Mouse (Mus musculus) embryo, embryonic 9.5 days (tissue): Measurements from ENCODE around the gene Tubgcp5.

Source experiments
- DNase-seq: peaks from one replicate; pipeline ENCODE4 v3.0.0-alpha.2; 2017; ENCODE audit errors: extremely low spot score

Gene Tubgcp5

DNA sequence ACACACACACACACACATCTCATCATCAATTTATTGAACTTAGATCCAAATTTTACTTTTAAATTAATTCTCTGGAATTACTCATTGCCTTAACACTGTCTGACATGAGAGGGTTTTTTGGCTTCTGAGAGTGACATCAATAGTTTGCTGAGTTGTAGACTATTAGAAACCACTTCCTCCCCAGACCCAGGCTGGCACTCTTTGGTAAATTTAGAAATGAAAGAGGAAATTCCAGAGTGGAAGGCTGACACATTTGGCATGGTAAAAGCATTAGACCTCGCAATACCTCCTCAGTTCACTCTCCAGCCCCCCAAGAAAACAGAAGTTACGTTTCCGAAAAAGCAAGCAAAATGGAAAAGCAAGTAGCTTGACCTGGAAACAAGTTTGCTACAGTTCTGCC, 58.8 kb downstream of the Tubgcp5 start:
- no peak for DNase-seq

- DNase-seq: no peak
Observed at GRCm38 (mm10) chr7:55855597-55855996, 61.6 kb downstream of the Tubgcp5 start.

GRCm38 (mm10) chr7:55856741-55857140, 62.8 kb downstream of the Tubgcp5 start:
- no peak for DNase-seq

- DNase-seq: no peak
Observed at GRCm38 (mm10) chr7:55857729-55858128, 63.8 kb downstream of the Tubgcp5 start.

DNA sequence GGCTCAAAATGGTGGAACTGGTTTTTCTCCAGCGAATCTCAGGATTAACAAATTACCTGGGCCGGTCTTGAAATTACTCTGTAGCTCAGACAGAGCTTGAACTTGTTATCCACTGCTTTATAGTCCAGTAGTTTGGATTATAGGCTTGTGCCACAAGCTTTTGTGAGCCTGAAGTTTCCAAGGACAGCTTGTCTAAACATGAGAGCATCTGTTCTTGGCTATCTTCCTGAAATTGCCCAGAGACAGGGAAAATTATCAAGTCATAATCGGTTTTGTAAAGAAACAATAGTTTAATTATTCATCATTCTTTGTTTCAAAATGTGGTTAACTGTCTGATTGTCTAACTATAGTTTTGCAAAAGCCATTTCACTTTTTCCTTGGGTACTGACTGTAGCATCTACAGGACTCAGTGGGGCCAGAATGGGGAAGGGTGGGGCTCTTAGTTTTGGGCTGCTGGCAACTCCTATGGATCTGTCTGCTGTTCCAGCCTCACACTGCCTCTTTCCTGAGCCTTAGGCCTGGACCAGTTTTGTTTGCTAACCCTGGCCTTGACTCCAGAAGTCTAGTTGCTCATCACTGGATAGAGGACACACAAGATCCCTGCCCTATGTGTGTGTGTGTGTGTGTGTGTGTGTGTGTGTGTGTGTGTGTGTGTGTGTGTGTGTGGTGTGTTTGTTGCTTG, 65.0 kb downstream of the Tubgcp5 start:
- DNase-seq: no peak

GRCm38 (mm10) chr7:55859518-55859872, 65.5 kb downstream of the Tubgcp5 start:
- DNase-seq: no peak

GRCm38 (mm10) chr7:55859956-55860355, 66.0 kb downstream of the Tubgcp5 start:
- no peak for DNase-seq

DNA sequence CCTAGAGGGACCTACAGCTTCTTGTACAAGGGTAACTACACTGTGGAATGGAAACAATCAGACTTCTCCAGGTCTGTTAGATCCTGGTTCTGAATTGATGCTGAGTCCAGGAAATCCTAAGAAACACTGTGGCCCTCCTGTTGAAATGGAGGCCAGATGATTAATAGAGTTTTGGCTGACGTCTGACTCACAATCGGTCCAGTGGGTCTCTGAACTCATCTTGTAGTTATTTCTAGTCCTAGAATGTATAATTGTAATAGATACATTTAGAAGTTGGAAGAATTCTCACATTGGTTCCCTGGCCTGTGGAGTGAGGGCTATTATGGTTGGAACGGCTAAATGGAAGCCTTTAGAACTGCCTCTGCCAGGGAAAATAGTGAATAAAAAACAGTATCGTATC, 67.2 kb downstream of the Tubgcp5 start:
- DNase-seq: no peak

- DNase-seq: no peak
Observed at GRCm38 (mm10) chr7:55865044-55865443, 71.1 kb downstream of the Tubgcp5 start.

DNA sequence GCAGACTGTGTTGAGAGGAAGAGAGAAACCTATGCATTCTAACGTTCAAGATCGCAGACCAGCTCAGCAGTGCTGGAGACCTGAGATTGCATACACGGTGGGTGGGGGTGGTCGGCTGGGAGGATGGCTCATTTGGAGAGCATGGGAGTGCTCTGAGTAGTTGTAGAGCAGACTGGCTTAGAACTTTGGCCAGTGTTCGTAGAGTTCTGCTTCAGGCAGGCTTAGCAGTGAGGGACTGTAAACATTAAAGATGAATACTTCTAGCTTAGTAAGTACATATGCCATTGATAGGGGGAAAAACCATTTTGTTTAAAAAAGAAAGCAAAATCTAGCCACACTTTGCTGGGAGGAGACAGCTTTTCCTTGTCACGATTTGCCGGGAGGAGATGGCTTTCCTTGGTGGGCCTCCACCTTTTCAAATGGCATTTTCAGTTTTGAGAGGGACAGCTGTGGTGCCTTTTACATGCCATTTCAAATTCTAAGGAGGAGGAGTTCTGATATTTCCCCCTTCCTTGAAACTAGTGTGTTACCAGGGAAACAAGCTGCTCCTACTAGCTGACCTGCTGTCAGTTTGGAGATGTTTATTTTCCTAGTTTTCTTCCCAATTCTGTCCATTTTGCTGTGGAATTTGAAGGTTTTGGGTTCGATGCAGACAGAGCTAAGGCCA, 71.9 kb downstream of the Tubgcp5 start:
- DNase-seq: no peak

DNA sequence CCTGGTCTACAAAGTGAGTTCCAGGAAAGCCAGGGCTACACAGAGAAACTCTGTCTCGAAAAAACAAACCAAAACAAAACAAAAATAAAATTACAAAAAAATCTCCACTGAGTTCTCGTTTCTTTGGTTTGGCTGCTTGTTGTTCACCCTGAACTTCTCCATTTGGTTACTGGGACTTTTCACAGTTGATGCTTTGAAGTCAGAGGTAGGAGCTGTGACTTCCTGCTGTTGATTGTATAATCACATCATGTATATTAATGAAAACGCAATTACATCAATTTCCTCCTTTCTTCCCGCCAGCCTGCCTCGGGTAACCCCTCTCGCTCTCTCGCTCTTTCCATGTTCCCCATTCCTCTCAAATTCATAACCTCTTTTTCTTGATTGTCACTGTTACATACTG, 74.3 kb downstream of the Tubgcp5 start:
- no peak for DNase-seq

DNA sequence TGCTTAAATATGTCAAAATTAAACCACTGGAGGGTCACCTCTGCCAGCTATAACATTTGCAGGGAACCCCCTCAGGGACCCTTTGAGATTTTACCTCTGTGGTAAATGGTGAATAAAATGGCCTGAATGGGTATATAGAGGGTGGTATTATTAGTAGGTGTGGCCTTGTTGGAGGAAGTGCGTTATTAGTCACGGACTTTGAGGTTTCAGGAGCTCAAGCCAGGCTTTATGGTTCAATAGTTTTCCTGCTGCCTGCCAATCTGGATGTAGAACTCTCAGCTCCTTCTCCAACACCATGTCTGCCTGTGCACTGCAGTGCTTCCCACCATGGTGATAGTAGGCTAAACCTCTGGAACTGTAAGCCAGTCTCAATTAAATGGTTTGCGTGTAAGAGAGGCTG, 75.3 kb downstream of the Tubgcp5 start:
- DNase-seq: no peak

DNA sequence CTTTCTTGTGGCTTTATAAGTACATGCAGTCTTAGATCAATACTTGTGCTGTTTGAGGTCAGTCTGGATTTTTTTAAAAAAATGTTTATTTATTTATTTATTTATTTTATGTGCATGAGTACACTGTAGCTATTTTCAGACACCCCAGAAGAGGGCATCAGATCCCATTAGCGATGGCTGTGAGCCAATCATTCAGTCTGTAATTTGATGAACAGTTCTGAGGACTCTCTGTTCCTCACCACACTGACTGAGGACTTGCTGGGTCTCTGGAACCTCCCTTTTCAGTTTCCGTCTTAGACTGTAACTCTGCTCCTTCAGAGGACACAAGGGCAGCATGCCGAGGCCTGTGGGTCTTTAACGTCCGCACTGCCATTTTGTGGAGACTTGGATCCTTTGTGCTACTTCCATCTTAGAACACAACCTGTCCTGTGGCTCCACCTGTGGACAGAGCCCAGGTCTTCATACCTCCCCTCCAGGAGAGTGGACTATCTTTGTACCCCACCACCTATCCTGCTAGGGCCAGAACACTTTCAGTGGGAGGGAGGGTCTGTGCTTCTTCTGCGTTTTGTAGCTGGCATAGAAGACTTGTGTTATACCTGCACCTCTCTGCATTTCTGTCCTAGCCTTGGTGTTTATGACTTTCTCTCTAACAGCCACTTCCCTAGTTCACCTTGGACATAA, 76.5 kb downstream of the Tubgcp5 start:
- no peak for DNase-seq

DNA sequence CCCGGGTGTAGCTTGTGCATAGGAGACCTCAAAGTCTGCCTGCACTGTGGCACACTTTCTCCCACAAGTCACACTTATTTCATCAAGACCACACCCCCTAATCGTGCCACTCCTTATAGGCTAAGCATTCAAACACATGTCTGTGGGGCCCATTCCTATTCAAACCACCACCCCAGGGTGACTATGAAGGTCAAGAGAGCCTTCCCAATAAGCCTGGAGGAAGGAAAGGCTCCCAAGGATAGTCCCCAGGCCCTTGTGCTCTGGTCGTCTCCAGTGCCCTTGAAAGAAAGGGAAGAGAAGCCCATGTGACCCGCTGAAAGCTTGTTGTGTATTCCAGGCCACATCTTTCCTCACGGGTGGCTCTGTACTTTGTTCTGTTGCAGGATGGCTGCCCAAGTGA, 77.5 kb downstream of the Tubgcp5 start:
- no peak for DNase-seq

GRCm38 (mm10) chr7:55874703-55875102, 80.7 kb downstream of the Tubgcp5 start:
- no peak for DNase-seq

DNA sequence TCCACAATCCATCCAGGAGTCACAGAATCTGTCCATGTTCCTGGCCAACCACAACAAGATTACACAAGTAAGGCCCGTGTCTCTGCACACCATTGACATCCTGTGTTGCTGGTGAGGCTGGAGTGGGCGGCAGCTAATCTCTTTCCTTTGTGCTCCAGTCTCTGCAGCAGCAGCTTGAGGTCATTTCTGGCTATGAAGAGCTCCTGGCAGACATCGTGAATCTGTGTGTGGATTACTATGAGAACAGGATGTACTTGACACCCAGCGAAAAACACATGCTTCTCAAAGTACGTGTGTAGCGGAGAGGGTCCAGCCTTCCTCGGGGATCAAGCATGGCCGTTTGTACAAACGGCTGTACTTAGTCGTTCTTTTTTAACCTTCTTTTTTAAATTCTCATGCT, 83.8 kb downstream of the Tubgcp5 start:
- no peak for DNase-seq

- DNase-seq: no peak
Observed at GRCm38 (mm10) chr7:55880882-55881281, 86.9 kb downstream of the Tubgcp5 start.
